Mouse (Mus musculus) B cell, adult (primary cell): ENCODE measurements around the gene Thap7. TPM values are rescaled to one million over a fixed set of nuclear protein-coding genes. Genes with fewer than 3 reads are reported as not detected.

Experiments
- total RNA-seq: library from RNA; stranded (reverse); gene quantifications from 4 replicates; pipeline ENCODE4 v1.2.4, GENCODE M21; 2023; ENCODE audit not compliant: inconsistent age

Gene Thap7
- total RNA-seq = 28.4 to 40.7 TPM (median 36.0 TPM) in 4 replicates

GRCm38 (mm10) chr16:17530640-17531288 lies at the start of gene Thap7:
Gene Thap7 (minus strand): TSS chr16:17531136.

GRCm38 (mm10) chr16:17561751-17562208 lies 30.8 kb upstream of the Thap7 start, which contains the start of gene P2rx6:
Gene P2rx6 (plus strand): TSS chr16:17561885.

GRCm38 (mm10) chr16:17561128-17561750 lies 30.3 kb upstream of the Thap7 start, which contains the start of gene Lrrc74b:
Gene Lrrc74b (minus strand): TSS chr16:17561247.

GRCm38 (mm10) chr16:17508546-17509239 lies 22.2 kb downstream of the Thap7 start, which contains the start of gene Lztr1:
Gene Lztr1 (plus strand): TSS chr16:17508688.

GRCm38 (mm10) chr16:17489469-17490111 lies 41.3 kb downstream of the Thap7 start, which contains the start of gene Aifm3:
Gene Aifm3 (plus strand): TSS chr16:17489611.

Other genes with a start within 250 kb of the Thap7 start
- gene Serpind1, start 199.8 kb downstream of the Thap7 start, total RNA-seq = not detected in 4 replicates
- gene Snap29, start 125.2 kb downstream of the Thap7 start, total RNA-seq = 64.1 to 68.6 TPM (median 65.6 TPM) in 4 replicates
- gene Pi4ka, start 124.8 kb downstream of the Thap7 start, total RNA-seq = 137 to 142 TPM (median 141 TPM) in 4 replicates
- gene Crkl, start 79.1 kb downstream of the Thap7 start, total RNA-seq = 46.9 to 54.3 TPM (median 51.0 TPM) in 4 replicates
- gene Aifm3, start 41.5 kb downstream of the Thap7 start, total RNA-seq = not detected in 4 replicates
- gene Lztr1, start 22.4 kb downstream of the Thap7 start, total RNA-seq = 50.6 to 71.7 TPM (median 61.7 TPM) in 4 replicates
- not detected in 4 replicates for gene Lrrc74b, start 30.1 kb upstream of the Thap7 start, total RNA-seq
- not detected in 4 replicates for gene P2rx6, start 30.7 kb upstream of the Thap7 start, total RNA-seq
- gene Slc7a4, start 52.1 kb upstream of the Thap7 start, total RNA-seq = not detected in 4 replicates
- 48.5 to 64.1 TPM (median 53.1 TPM) in 4 replicates for gene Smpd4, start 88.2 kb upstream of the Thap7 start, total RNA-seq
- gene Ccdc74a, start 115.3 kb upstream of the Thap7 start, total RNA-seq = not detected in 4 replicates
- 126 to 138 TPM (median 127 TPM) in 4 replicates for gene Med15, start 201.8 kb upstream of the Thap7 start, total RNA-seq
- gene Klhl22, start 228.5 kb upstream of the Thap7 start, total RNA-seq = 10.9 to 21.7 TPM (median 12.8 TPM) in 4 replicates